Mouse (Mus musculus) brown adipose tissue, adult 24 weeks (tissue): ENCODE data around the gene C8g. TPM values are rescaled to one million over a fixed set of nuclear protein-coding genes. Genes with fewer than 3 reads are reported as not detected.

Experiments used
- H3K27ac ChIP-seq: fragments of 200-500 bp; replicated peaks from 2 replicates; pipeline ENCODE4 v1.5.1; 2012; ENCODE audit warnings: low read depth, mild to moderate bottlenecking, low read length
- H3K4me1 ChIP-seq: fragments of 200-500 bp; 2 replicates; pipeline ENCODE4 v1.6.1; 2012; ENCODE audit warnings: low read length, mixed read lengths; ENCODE audit not compliant: control insufficient read depth, insufficient read depth, insufficient read length
- H3K4me3 ChIP-seq: fragments of 200-500 bp; 2 replicates; pipeline ENCODE4 v1.5.1; 2012; ENCODE audit warnings: low read depth, mild to moderate bottlenecking, low read length, moderate library complexity; ENCODE audit not compliant: insufficient read depth
- polyA plus RNA-seq: library from polyadenylated mRNA; stranded (reverse); fragments of >200 nt; gene quantifications from 2 replicates; pipeline ENCODE4 v1.2.4, GENCODE M21; 2012; ENCODE audit not compliant: missing spikeins, insufficient read depth, insufficient read length

C8g gene
- polyA plus RNA-seq, 1 experiment: 9.2 TPM

GRCm38 (mm10) chr2:25463630-25464029 lies 37.9 kb downstream of the C8g start:
- Histone ChIP-seq H3K4me1 (peaks cover 22% of the 10 kb centered on the region), H3K27ac (no peak overlapping the region)

GRCm38 (mm10) chr2:25461407-25461806 lies 40.1 kb downstream of the C8g start:
- Histone ChIP-seq H3K4me3 (peak overlapping the region; percentile 43), H3K4me1 (peaks cover 22% of the 10 kb centered on the region)

More at GRCm38 (mm10) chr2:25463630-25464029, 37.9 kb downstream of the C8g start:
- no peak overlapping the region for H3K4me3 ChIP-seq

GRCm38 (mm10) chr2:25460551-25461309 lies 40.8 kb downstream of the C8g start, which contains the start of gene Paxx:
Gene Paxx, minus strand, starts transcription at chr2:25461094.
- peak within 1 kb of the TSS; percentile 90 for H3K27ac ChIP-seq
- peaks cover 18% of the 10 kb centered on the region for H3K4me1 ChIP-seq
- H3K4me3 ChIP-seq: peak within 1 kb of the TSS; percentile 96

More at GRCm38 (mm10) chr2:25461407-25461806, 40.1 kb downstream of the C8g start:
- peak overlapping the region; percentile 74 for H3K27ac ChIP-seq

- peak overlapping the region; percentile 90 for H3K27ac ChIP-seq
- H3K4me3 ChIP-seq: peak overlapping the region; percentile 96
- peaks cover 12% of the 10 kb centered on the region for H3K4me1 ChIP-seq
Observed at GRCm38 (mm10) chr2:25460135-25460534, 41.4 kb downstream of the C8g start.

- H3K27ac ChIP-seq: no peak overlapping the region
Observed at GRCm38 (mm10) chr2:25458911-25459310, 42.6 kb downstream of the C8g start.

GRCm38 (mm10) chr2:25457022-25457896 lies 44.3 kb downstream of the C8g start:
- Histone ChIP-seq H3K4me1 (peaks cover 10% of the 10 kb centered on the region), H3K27ac (no peak overlapping the region), H3K4me3 (no peak overlapping the region)

More at GRCm38 (mm10) chr2:25458911-25459310, 42.6 kb downstream of the C8g start:
- peaks cover 10% of the 10 kb centered on the region for H3K4me1 ChIP-seq
- H3K4me3 ChIP-seq: peak overlapping the region; percentile 96; the same call in 1 of the 2 replicates

- no peak within 1 kb of the TSS for H3K27ac ChIP-seq
- no peak within 1 kb of the TSS for H3K4me3 ChIP-seq
- H3K4me1 ChIP-seq: peaks cover 3% of the 10 kb centered on the region
Observed at GRCm38 (mm10) chr2:25456205-25456953, 45.1 kb downstream of the C8g start, which contains the start of gene Clic3. Gene Clic3, plus strand, starts transcription at chr2:25456838.

GRCm38 (mm10) chr2:25452951-25453350 lies 48.6 kb downstream of the C8g start:
- Histone ChIP-seq H3K27ac (no peak overlapping the region), H3K4me1 (no peaks in the 10 kb centered on the region; the same call in 1 of the 2 replicates), H3K4me3 (no peak overlapping the region)

GRCm38 (mm10) chr2:25450853-25451647 lies 50.5 kb downstream of the C8g start:
- Histone ChIP-seq H3K4me3 (no peak overlapping the region), H3K4me1 (no peaks in the 10 kb centered on the region), H3K27ac (no peak overlapping the region)

Other genes with a start within 250 kb of the C8g start
- 13.5 and 18.9 TPM in 2 replicates for gene Tmem203, start 246.3 kb downstream of the C8g start, polyA plus RNA-seq
- gene Tprn, start 239.1 kb downstream of the C8g start, polyA plus RNA-seq: 1.7 and 3.7 TPM in 2 replicates
- 41.7 and 44.0 TPM in 2 replicates for gene Ssna1, start 229.3 kb downstream of the C8g start, polyA plus RNA-seq
- gene Anapc2, start 229.2 kb downstream of the C8g start, polyA plus RNA-seq: 18.6 and 23.7 TPM in 2 replicates
- gene Tmem210, start 213.6 kb downstream of the C8g start, polyA plus RNA-seq: not detected in 2 replicates
- not detected in 2 replicates for gene Lrrc26, start 211.8 kb downstream of the C8g start, polyA plus RNA-seq
- not detected in 2 replicates for gene Grin1, start 182.5 kb downstream of the C8g start, polyA plus RNA-seq
- gene Man1b1, start 169.4 kb downstream of the C8g start, polyA plus RNA-seq: 11.3 and 16.0 TPM in 2 replicates
- gene Dpp7, start 145.4 kb downstream of the C8g start, polyA plus RNA-seq: 11.1 and 15.0 TPM in 2 replicates
- gene Uap1l1, start 136.0 kb downstream of the C8g start, polyA plus RNA-seq: 6.1 and 9.1 TPM in 2 replicates
- not detected in 2 replicates for gene Sapcd2, start 129.4 kb downstream of the C8g start, polyA plus RNA-seq
- gene Entpd2, start 105.8 kb downstream of the C8g start, polyA plus RNA-seq: 11.3 and 18.4 TPM in 2 replicates
- 32.5 and 41.5 TPM in 2 replicates for gene Npdc1, start 102.4 kb downstream of the C8g start, polyA plus RNA-seq
- not detected in 2 replicates for gene Fut7, start 78.5 kb downstream of the C8g start, polyA plus RNA-seq
- 30.0 and 52.4 TPM in 2 replicates for gene Abca2, start 73.0 kb downstream of the C8g start, polyA plus RNA-seq
- not detected in 2 replicates for gene Clic3, start 44.9 kb downstream of the C8g start, polyA plus RNA-seq
- 195 and 218 TPM in 2 replicates for gene Paxx, start 40.6 kb downstream of the C8g start, polyA plus RNA-seq
- gene Ptgds, start 31.7 kb downstream of the C8g start, polyA plus RNA-seq: 15.2 and 46.8 TPM in 2 replicates
- gene Lcn12, start 7.8 kb downstream of the C8g start, polyA plus RNA-seq: not detected in 2 replicates
- gene Fbxw5, start 969 bp downstream of the C8g start, polyA plus RNA-seq: 41.1 and 47.3 TPM in 2 replicates
- gene Traf2, start 45.2 kb upstream of the C8g start, polyA plus RNA-seq: 7.0 and 12.9 TPM in 2 replicates
- gene Edf1, start 56.1 kb upstream of the C8g start, polyA plus RNA-seq: 398 and 454 TPM in 2 replicates
- gene Mamdc4, start 73.1 kb upstream of the C8g start, polyA plus RNA-seq: 0.36 and 0.54 TPM in 2 replicates
- 70.7 and 86.8 TPM in 2 replicates for gene Phpt1, start 73.5 kb upstream of the C8g start, polyA plus RNA-seq
- gene Ajm1, start 80.0 kb upstream of the C8g start, polyA plus RNA-seq: 0.44 TPM in 1 of 2 replicates, not detected in the other
- gene Rabl6, start 106.8 kb upstream of the C8g start, polyA plus RNA-seq: 29.2 and 42.8 TPM in 2 replicates
- not detected in 2 replicates for gene Ccdc183, start 116.0 kb upstream of the C8g start, polyA plus RNA-seq
- gene Tmem141, start 120.3 kb upstream of the C8g start, polyA plus RNA-seq: 30.9 and 34.5 TPM in 2 replicates
- 6.3 and 7.8 TPM in 2 replicates for gene Fcna, start 126.3 kb upstream of the C8g start, polyA plus RNA-seq
- gene Lcn8, start 151.4 kb upstream of the C8g start, polyA plus RNA-seq: not detected in 2 replicates
- gene Lcn5, start 156.2 kb upstream of the C8g start, polyA plus RNA-seq: not detected in 2 replicates
- not detected in 2 replicates for gene Lcn6, start 175.1 kb upstream of the C8g start, polyA plus RNA-seq
- gene Lcn10, start 181.0 kb upstream of the C8g start, polyA plus RNA-seq: not detected in 2 replicates
- not detected in 2 replicates for gene Obp2a, start 198.3 kb upstream of the C8g start, polyA plus RNA-seq
- gene Bmyc, start 205.0 kb upstream of the C8g start, polyA plus RNA-seq: 20.2 and 26.5 TPM in 2 replicates
- not detected in 2 replicates for gene Obp2b, start 235.3 kb upstream of the C8g start, polyA plus RNA-seq